Mouse (Mus musculus): Measurements from ENCODE around the gene Rnpepl1. TPM values are rescaled to one million over a fixed set of nuclear protein-coding genes. Genes with fewer than 3 reads are reported as not detected.
"Not testable (repeated sequence)": the region's sequence is repeated elsewhere in the genome, so short reads cannot be mapped to it uniquely, and the experiment has no call there.

The Rnpepl1 gene
- polyA plus RNA-seq, 1 experiment = 88.8 TPM

DNA sequence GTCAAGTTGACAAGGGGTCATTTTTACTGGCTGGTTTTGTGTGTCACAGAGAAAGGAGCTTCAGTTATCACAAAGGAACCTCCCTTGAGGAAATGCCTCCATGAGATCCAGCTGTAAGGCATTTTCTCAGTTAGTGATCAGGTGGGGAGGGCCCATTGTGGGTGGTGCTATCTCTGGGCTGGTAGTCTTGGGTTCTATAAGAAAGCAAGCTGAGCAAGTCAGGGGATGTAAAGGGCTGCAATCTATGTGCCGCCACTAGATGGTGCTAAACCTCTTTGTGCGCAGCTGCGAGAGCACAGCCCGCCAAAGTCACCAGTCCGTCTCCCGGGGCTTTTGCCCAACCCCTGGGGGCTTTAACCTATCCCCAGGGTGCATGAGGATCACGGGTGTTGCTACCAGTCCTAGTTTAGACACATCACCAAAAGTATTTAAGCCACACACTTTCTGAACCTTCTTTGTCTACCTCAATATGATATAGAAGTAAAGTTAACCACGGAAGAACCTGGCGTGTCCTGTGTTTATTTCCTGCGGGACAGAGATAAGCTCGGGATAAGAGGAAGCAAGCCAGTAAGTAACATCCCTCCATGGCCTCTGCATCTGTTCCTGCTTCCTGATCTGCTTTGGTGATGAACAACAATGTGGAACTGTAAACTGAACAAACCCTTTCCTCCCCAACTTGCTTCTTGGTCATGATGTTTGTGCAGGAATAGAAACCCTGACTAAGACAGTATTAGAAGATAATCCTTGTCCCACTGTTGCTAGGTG lies 46.2 kb downstream of the Rnpepl1 start:
- not testable (repeated sequence) for H3K27ac ChIP-seq (ENCODE audit: control insufficient read depth, insufficient read depth, low read depth, low read length); H3K4me1 ChIP-seq (ENCODE audit: control insufficient read depth, insufficient read depth, low read length); H3K27me3 ChIP-seq (ENCODE audit: control insufficient read depth, insufficient read depth, low read length); H3K36me3 ChIP-seq (ENCODE audit: control insufficient read depth, insufficient read depth, low read length); H3K4me3 ChIP-seq (ENCODE audit: control insufficient read depth, low read depth, low read length)
- peak; percentile 31; the same call in 1 of the 2 replicates for TF ChIP-seq CTCF (IDR thresholded peaks at IDR 0.05; ENCODE audit: control insufficient read depth, insufficient read depth, insufficient replicate concordance, low read depth, low read length)

- Histone ChIP-seq H3K4me1 (ENCODE audit: control insufficient read depth, insufficient read depth, low read length) (no peaks in the 10 kb centered on the region), H3K4me3 (ENCODE audit: control insufficient read depth, low read depth, low read length) (no peak overlapping the region), H3K36me3 (ENCODE audit: control insufficient read depth, insufficient read depth, low read length) (no peaks in the 10 kb centered on the region), H3K27ac (ENCODE audit: control insufficient read depth, insufficient read depth, low read depth, low read length) (no peak overlapping the region), H3K27me3 (ENCODE audit: control insufficient read depth, insufficient read depth, low read length) (no peaks in the 10 kb centered on the region)
- TF ChIP-seq CTCF (IDR thresholded peaks at IDR 0.05; ENCODE audit: control insufficient read depth, insufficient read depth, insufficient replicate concordance, low read depth, low read length) (no peak), POLR2A (IDR thresholded peaks at IDR 0.05; ENCODE audit: control insufficient read depth, low read depth, low read length) (no peak)
Measured at GRCm38 (mm10) chr1:92958999-92959398, 48.4 kb downstream of the Rnpepl1 start.

GRCm38 (mm10) chr1:92970791-92971190 lies 60.2 kb downstream of the Rnpepl1 start:
- not testable (repeated sequence) for H3K36me3 ChIP-seq (ENCODE audit: control insufficient read depth, insufficient read depth, low read length); H3K27ac ChIP-seq (ENCODE audit: control insufficient read depth, insufficient read depth, low read depth, low read length); H3K27me3 ChIP-seq (ENCODE audit: control insufficient read depth, insufficient read depth, low read length); H3K4me1 ChIP-seq (ENCODE audit: control insufficient read depth, insufficient read depth, low read length); H3K4me3 ChIP-seq (ENCODE audit: control insufficient read depth, low read depth, low read length)

- H3K27me3 ChIP-seq (ENCODE audit: control insufficient read depth, insufficient read depth, low read length) = no peaks in the 10 kb centered on the region
- TF ChIP-seq CTCF (IDR thresholded peaks at IDR 0.05; ENCODE audit: control insufficient read depth, insufficient read depth, insufficient replicate concordance, low read depth, low read length) = no peak
- TF ChIP-seq POLR2A (IDR thresholded peaks at IDR 0.05; ENCODE audit: control insufficient read depth, low read depth, low read length) = no peak
- no peak overlapping the region for H3K4me3 ChIP-seq (ENCODE audit: control insufficient read depth, low read depth, low read length)
- no peak overlapping the region for H3K27ac ChIP-seq (ENCODE audit: control insufficient read depth, insufficient read depth, low read depth, low read length)
- peaks cover 2% of the 10 kb centered on the region; the same call in 1 of the 2 replicates for H3K4me1 ChIP-seq (ENCODE audit: control insufficient read depth, insufficient read depth, low read length)
- no peaks in the 10 kb centered on the region for H3K36me3 ChIP-seq (ENCODE audit: control insufficient read depth, insufficient read depth, low read length)
Measured at GRCm38 (mm10) chr1:92971879-92972795, 61.6 kb downstream of the Rnpepl1 start.

DNA sequence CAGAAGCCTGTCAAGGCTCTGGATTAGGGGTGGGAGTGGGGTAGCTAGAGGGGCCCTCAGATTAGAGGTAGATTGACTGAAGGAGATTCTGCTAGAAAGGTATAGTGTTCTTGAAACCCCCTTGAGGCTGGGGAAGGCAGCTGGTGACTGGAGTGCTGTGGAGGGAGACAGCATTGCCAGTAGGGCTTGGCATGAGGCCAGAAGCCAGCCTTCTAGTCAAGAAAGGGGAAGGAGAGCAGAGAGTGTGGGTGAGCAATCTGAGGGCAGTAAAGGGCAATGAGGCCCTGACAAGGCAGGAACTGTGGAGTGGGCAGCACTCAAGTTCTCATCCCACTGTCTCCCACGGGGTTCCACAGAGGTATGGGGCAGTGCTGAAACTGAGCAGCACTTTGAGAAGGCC lies 62.3 kb downstream of the Rnpepl1 start:
- H3K27me3 ChIP-seq (ENCODE audit: control insufficient read depth, insufficient read depth, low read length) = no peaks in the 10 kb centered on the region
- H3K36me3 ChIP-seq (ENCODE audit: control insufficient read depth, insufficient read depth, low read length) = no peaks in the 10 kb centered on the region
- H3K4me1 ChIP-seq (ENCODE audit: control insufficient read depth, insufficient read depth, low read length) = peaks cover 2% of the 10 kb centered on the region; the same call in 1 of the 2 replicates
- H3K4me3 ChIP-seq (ENCODE audit: control insufficient read depth, low read depth, low read length) = no peak overlapping the region
- TF ChIP-seq CTCF (IDR thresholded peaks at IDR 0.05; ENCODE audit: control insufficient read depth, insufficient read depth, insufficient replicate concordance, low read depth, low read length) = no peak
- no peak for TF ChIP-seq POLR2A (IDR thresholded peaks at IDR 0.05; ENCODE audit: control insufficient read depth, low read depth, low read length)
- H3K27ac ChIP-seq (ENCODE audit: control insufficient read depth, insufficient read depth, low read depth, low read length) = no peak overlapping the region

Other genes starting within 250 kb of the Rnpepl1 start
- gene Gpc1, start 79.1 kb upstream of the Rnpepl1 start, polyA plus RNA-seq (2012; rRNA removed) = 1.9 and 2.8 TPM in 2 replicates
- gene Ankmy1, start 7.9 kb upstream of the Rnpepl1 start, polyA plus RNA-seq (2012; rRNA removed) = 50.5 and 53.4 TPM in 2 replicates
- gene Dusp28, start 3.8 kb upstream of the Rnpepl1 start, polyA plus RNA-seq (2012; rRNA removed) = 5.7 TPM in 2 replicates
- gene Capn10, start 23.6 kb downstream of the Rnpepl1 start, polyA plus RNA-seq (2012; rRNA removed) = 31.9 and 32.5 TPM in 2 replicates
- gene Gpr35, start 40.1 kb downstream of the Rnpepl1 start, polyA plus RNA-seq (2012; rRNA removed) = 0.70 and 0.88 TPM in 2 replicates
- 0.37 and 0.59 TPM in 2 replicates for gene Aqp12, start 95.6 kb downstream of the Rnpepl1 start, polyA plus RNA-seq (2012; rRNA removed)
- gene Kif1a, start 191.2 kb downstream of the Rnpepl1 start, polyA plus RNA-seq (2012; rRNA removed) = 11.4 and 12.4 TPM in 2 replicates
- gene Agxt, start 224.5 kb downstream of the Rnpepl1 start, polyA plus RNA-seq (2012; rRNA removed) = not detected in 2 replicates